Mouse (Mus musculus): ENCODE measurements around the gene Pcif1. TPM values are rescaled to one million over a fixed set of nuclear protein-coding genes. Genes with fewer than 3 reads are reported as not detected.

Pcif1 gene
- polyA plus RNA-seq, 2 experiments, result 40.5 to 66.4 TPM

GRCm38 (mm10) chr2:164894644-164895043 lies 15.5 kb downstream of the Pcif1 start:
- no peaks in the 10 kb centered on the region for H3K4me1 ChIP-seq (ENCODE audit: control insufficient read depth, insufficient read depth, low read length)
- DNase-seq (ENCODE audit: low spot score) (no peak), ATAC-seq (ENCODE audit: low FRiP score, low read depth) (no peak)
- no peak overlapping the region for H3K9ac ChIP-seq (ENCODE audit: low read depth, low read length, severe bottlenecking)
- WGBS, result 80% methylated on average over 1 of the region's 1 CpGs
- H3K9me3 ChIP-seq (ENCODE audit: control insufficient read depth, low read length), result no peaks in the 10 kb centered on the region
- peaks cover 100% of the 10 kb centered on the region for H3K36me3 ChIP-seq (ENCODE audit: control insufficient read depth, insufficient read depth, low read length)
- no peaks in the 10 kb centered on the region for H3K27me3 ChIP-seq (ENCODE audit: control insufficient read depth, insufficient read depth, low read length)
- H3K4me3 ChIP-seq (replicated peaks; ENCODE audit: low read length), result no peak overlapping the region
- no peak overlapping the region for H3K4me2 ChIP-seq (replicated peaks; ENCODE audit: low read depth, low read length, severe bottlenecking)
- no peak overlapping the region for H3K27ac ChIP-seq (replicated peaks; ENCODE audit: low read depth, low read length)
- no peak for TF ChIP-seq POLR2A (IDR thresholded peaks at IDR 0.05; ENCODE audit: borderline replicate concordance, extremely low read depth, insufficient read depth, insufficient read length)

- Histone ChIP-seq H3K9ac (ENCODE audit: low read depth, low read length, severe bottlenecking) (no peak overlapping the region), H3K9me3 (ENCODE audit: control insufficient read depth, low read length) (no peaks in the 10 kb centered on the region), H3K4me2 (replicated peaks; ENCODE audit: low read depth, low read length, severe bottlenecking) (no peak overlapping the region), H3K27me3 (ENCODE audit: control insufficient read depth, insufficient read depth, low read length) (no peaks in the 10 kb centered on the region), H3K4me3 (replicated peaks; ENCODE audit: low read length) (no peak overlapping the region), H3K4me1 (ENCODE audit: control insufficient read depth, insufficient read depth, low read length) (no peaks in the 10 kb centered on the region), H3K27ac (replicated peaks; ENCODE audit: low read depth, low read length) (no peak overlapping the region), H3K36me3 (ENCODE audit: control insufficient read depth, insufficient read depth, low read length) (peaks cover 100% of the 10 kb centered on the region)
- TF ChIP-seq POLR2A (IDR thresholded peaks at IDR 0.05; ENCODE audit: borderline replicate concordance, extremely low read depth, insufficient read depth, insufficient read length), result no peak
- ATAC-seq (ENCODE audit: low FRiP score, low read depth), result no peak
- WGBS, result 97% methylated on average over 6 of the region's 6 CpGs
- no peak for DNase-seq (ENCODE audit: low spot score)
Observed at GRCm38 (mm10) chr2:164895885-164896284, 16.8 kb downstream of the Pcif1 start.

GRCm38 (mm10) chr2:164898008-164898407 lies 18.9 kb downstream of the Pcif1 start:
- ATAC-seq (ENCODE audit: low FRiP score, low read depth), result no peak
- WGBS, result 98% methylated on average over 7 of the region's 7 CpGs
- no peak overlapping the region for H3K27ac ChIP-seq (replicated peaks; ENCODE audit: low read depth, low read length)

GRCm38 (mm10) chr2:164899034-164899433 lies 19.9 kb downstream of the Pcif1 start:
- H3K9me3 ChIP-seq (ENCODE audit: control insufficient read depth, low read length), result no peaks in the 10 kb centered on the region
- ATAC-seq (ENCODE audit: low FRiP score, low read depth) (no peak), DNase-seq (ENCODE audit: low spot score) (no peak)
- no peaks in the 10 kb centered on the region for H3K27me3 ChIP-seq (ENCODE audit: control insufficient read depth, insufficient read depth, low read length)
- no peak overlapping the region for H3K27ac ChIP-seq (replicated peaks; ENCODE audit: low read depth, low read length)
- H3K4me3 ChIP-seq (replicated peaks; ENCODE audit: low read length), result no peak overlapping the region
- H3K4me2 ChIP-seq (replicated peaks; ENCODE audit: low read depth, low read length, severe bottlenecking), result no peak overlapping the region
- TF ChIP-seq POLR2A (IDR thresholded peaks at IDR 0.05; ENCODE audit: borderline replicate concordance, extremely low read depth, insufficient read depth, insufficient read length), result no peak
- no peak overlapping the region for H3K9ac ChIP-seq (ENCODE audit: low read depth, low read length, severe bottlenecking)
- WGBS, result 93% methylated on average over 15 of the region's 15 CpGs
- H3K36me3 ChIP-seq (ENCODE audit: control insufficient read depth, insufficient read depth, low read length), result peaks cover 99% of the 10 kb centered on the region
- H3K4me1 ChIP-seq (ENCODE audit: control insufficient read depth, insufficient read depth, low read length), result no peaks in the 10 kb centered on the region

More at GRCm38 (mm10) chr2:164898008-164898407, 18.9 kb downstream of the Pcif1 start:
- TF ChIP-seq POLR2A (IDR thresholded peaks at IDR 0.05; ENCODE audit: borderline replicate concordance, extremely low read depth, insufficient read depth, insufficient read length), result no peak
- H3K4me3 ChIP-seq (replicated peaks; ENCODE audit: low read length), result no peak overlapping the region
- H3K36me3 ChIP-seq (ENCODE audit: control insufficient read depth, insufficient read depth, low read length), result peaks cover 100% of the 10 kb centered on the region
- DNase-seq (ENCODE audit: low spot score), result no peak
- no peaks in the 10 kb centered on the region for H3K4me1 ChIP-seq (ENCODE audit: control insufficient read depth, insufficient read depth, low read length)
- no peaks in the 10 kb centered on the region for H3K9me3 ChIP-seq (ENCODE audit: control insufficient read depth, low read length)
- H3K9ac ChIP-seq (ENCODE audit: low read depth, low read length, severe bottlenecking), result no peak overlapping the region
- no peak overlapping the region for H3K4me2 ChIP-seq (replicated peaks; ENCODE audit: low read depth, low read length, severe bottlenecking)
- no peaks in the 10 kb centered on the region for H3K27me3 ChIP-seq (ENCODE audit: control insufficient read depth, insufficient read depth, low read length)

- H3K4me3 ChIP-seq (replicated peaks; ENCODE audit: low read length), result no peak overlapping the region
- peaks cover 99% of the 10 kb centered on the region for H3K36me3 ChIP-seq (ENCODE audit: control insufficient read depth, insufficient read depth, low read length)
- no peak overlapping the region for H3K9ac ChIP-seq (ENCODE audit: low read depth, low read length, severe bottlenecking)
- no peaks in the 10 kb centered on the region for H3K9me3 ChIP-seq (ENCODE audit: control insufficient read depth, low read length)
- no peaks in the 10 kb centered on the region for H3K4me1 ChIP-seq (ENCODE audit: control insufficient read depth, insufficient read depth, low read length)
- ATAC-seq (ENCODE audit: low FRiP score, low read depth) (no peak), DNase-seq (ENCODE audit: low spot score) (no peak)
- TF ChIP-seq POLR2A (IDR thresholded peaks at IDR 0.05; ENCODE audit: borderline replicate concordance, extremely low read depth, insufficient read depth, insufficient read length), result no peak
- H3K4me2 ChIP-seq (replicated peaks; ENCODE audit: low read depth, low read length, severe bottlenecking), result no peak overlapping the region
- H3K27me3 ChIP-seq (ENCODE audit: control insufficient read depth, insufficient read depth, low read length), result no peaks in the 10 kb centered on the region
- WGBS, result 94% methylated on average over 16 of the region's 16 CpGs
- H3K27ac ChIP-seq (replicated peaks; ENCODE audit: low read depth, low read length), result no peak overlapping the region
Observed at GRCm38 (mm10) chr2:164899723-164900459, 20.8 kb downstream of the Pcif1 start.
